Mouse (Mus musculus): ENCODE data around the gene B4galnt3. TPM values are rescaled to one million over a fixed set of nuclear protein-coding genes. Genes with fewer than 3 reads are reported as not detected.

Gene B4galnt3
- polyA plus RNA-seq, 1 experiment from 2014 or later: not detected

DNA sequence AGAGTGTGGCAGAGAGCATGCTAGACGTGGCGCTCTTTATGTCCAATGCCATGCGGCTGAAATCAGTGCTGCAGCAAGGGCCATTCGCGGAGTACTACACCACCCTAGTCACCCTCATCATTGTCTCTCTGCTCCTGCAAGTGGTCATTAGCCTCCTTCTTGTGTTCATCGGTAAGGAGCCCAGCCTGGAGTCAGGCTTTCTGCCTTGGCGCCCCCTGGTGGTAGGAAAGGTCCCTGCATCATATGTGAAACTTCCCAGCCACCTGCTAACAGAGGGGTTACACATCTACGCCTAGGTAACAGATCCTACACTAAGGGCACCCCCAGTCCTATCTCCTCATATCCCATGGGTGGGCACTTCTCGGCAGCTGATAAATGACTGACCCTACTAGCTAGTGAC, 96.4 kb downstream of the B4galnt3 start:
- ATAC-seq (ENCODE audit: low FRiP score) (no peak; the same call in 1 of the 2 replicates), DNase-seq (ENCODE audit: low spot score) (peak; percentile 87)
- Histone ChIP-seq H3K36me3 (ENCODE audit: control insufficient read depth, insufficient read depth, low read length) (no peaks in the 10 kb centered on the region), H3K27me3 (ENCODE audit: control insufficient read depth, insufficient read depth, low read length) (no peaks in the 10 kb centered on the region), H3K4me2 (replicated peaks; ENCODE audit: low read depth, low read length) (no peak overlapping the region), H3K4me1 (replicated peaks; ENCODE audit: control insufficient read depth, insufficient read depth, low read length) (peaks cover 2% of the 10 kb centered on the region; the same call in 1 of the 2 replicates), H3K4me3 (ENCODE audit: low read depth, low read length) (no peak overlapping the region), H3K9ac (ENCODE audit: low read depth, low read length) (no peak overlapping the region), H3K27ac (ENCODE audit: low read depth, low read length) (no peak overlapping the region), H3K9me3 (ENCODE audit: control insufficient read depth, low read length) (no peaks in the 10 kb centered on the region)
- 38% methylated on average over 9 of the region's 9 CpGs for WGBS

DNA sequence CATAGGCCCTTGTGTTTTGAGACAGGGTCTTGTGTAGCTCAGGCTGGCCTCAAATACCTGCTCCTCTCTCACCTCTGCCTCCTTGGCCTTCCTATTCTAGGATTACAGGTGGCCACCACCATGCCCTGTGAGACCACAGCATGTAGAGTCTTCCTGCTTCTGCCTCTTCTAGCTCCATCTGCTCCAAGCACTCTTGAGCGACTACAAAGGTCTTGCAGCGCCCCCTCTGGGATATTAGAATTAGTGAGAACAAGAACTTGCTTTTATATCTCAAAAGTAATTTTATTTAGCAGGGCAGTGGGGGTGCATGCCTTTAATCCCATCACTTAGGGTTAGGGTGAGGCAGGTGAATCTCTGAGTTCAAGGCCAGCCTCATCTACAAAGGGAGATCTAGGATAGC, 97.5 kb downstream of the B4galnt3 start:
- H3K4me1 ChIP-seq (replicated peaks; ENCODE audit: control insufficient read depth, insufficient read depth, low read length): peaks cover 4% of the 10 kb centered on the region; the same call in 1 of the 2 replicates
- ATAC-seq (ENCODE audit: low FRiP score) (no peak), DNase-seq (ENCODE audit: low spot score) (no peak)
- H3K27me3 ChIP-seq (ENCODE audit: control insufficient read depth, insufficient read depth, low read length): no peaks in the 10 kb centered on the region
- no peaks in the 10 kb centered on the region for H3K36me3 ChIP-seq (ENCODE audit: control insufficient read depth, insufficient read depth, low read length)
- H3K4me2 ChIP-seq (replicated peaks; ENCODE audit: low read depth, low read length): no peak overlapping the region
- no peak overlapping the region for H3K9ac ChIP-seq (ENCODE audit: low read depth, low read length)
- H3K27ac ChIP-seq (ENCODE audit: low read depth, low read length): no peak overlapping the region
- H3K9me3 ChIP-seq (ENCODE audit: control insufficient read depth, low read length): no peaks in the 10 kb centered on the region
- WGBS: 32% methylated on average over 2 of the region's 2 CpGs
- no peak overlapping the region for H3K4me3 ChIP-seq (ENCODE audit: low read depth, low read length)

DNA sequence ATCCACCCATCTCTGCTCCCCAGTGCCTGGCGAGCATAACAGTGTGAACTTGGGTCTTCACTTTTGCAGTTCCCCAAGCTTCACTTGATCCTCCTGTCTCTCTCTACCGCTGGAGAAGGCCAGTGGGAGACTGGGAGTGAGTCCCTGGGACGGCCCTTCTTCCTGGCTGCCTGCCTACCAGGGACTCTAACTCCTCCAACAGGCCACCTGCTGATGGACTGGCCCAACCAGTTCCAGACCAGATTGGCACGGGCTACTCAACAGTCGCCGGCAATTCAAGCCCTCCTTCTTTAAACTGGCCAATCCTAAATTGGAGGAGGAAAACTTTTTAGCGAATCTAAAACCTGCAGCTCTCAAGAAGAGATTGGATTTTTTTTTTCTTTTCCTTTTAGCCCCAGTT, 99.4 kb downstream of the B4galnt3 start:
- DNase-seq (ENCODE audit: low spot score) (no peak), ATAC-seq (ENCODE audit: low FRiP score) (no peak)
- no peak overlapping the region for H3K4me2 ChIP-seq (replicated peaks; ENCODE audit: low read depth, low read length)
- H3K27me3 ChIP-seq (ENCODE audit: control insufficient read depth, insufficient read depth, low read length): no peaks in the 10 kb centered on the region
- no peak overlapping the region for H3K27ac ChIP-seq (ENCODE audit: low read depth, low read length)
- 24% methylated on average over 7 of the region's 7 CpGs for WGBS
- H3K9ac ChIP-seq (ENCODE audit: low read depth, low read length): no peak overlapping the region
- H3K9me3 ChIP-seq (ENCODE audit: control insufficient read depth, low read length): no peaks in the 10 kb centered on the region
- H3K4me3 ChIP-seq (ENCODE audit: low read depth, low read length): no peak overlapping the region
- peaks cover 3% of the 10 kb centered on the region; the same call in 1 of the 2 replicates for H3K4me1 ChIP-seq (replicated peaks; ENCODE audit: control insufficient read depth, insufficient read depth, low read length)
- H3K36me3 ChIP-seq (ENCODE audit: control insufficient read depth, insufficient read depth, low read length): no peaks in the 10 kb centered on the region

DNA sequence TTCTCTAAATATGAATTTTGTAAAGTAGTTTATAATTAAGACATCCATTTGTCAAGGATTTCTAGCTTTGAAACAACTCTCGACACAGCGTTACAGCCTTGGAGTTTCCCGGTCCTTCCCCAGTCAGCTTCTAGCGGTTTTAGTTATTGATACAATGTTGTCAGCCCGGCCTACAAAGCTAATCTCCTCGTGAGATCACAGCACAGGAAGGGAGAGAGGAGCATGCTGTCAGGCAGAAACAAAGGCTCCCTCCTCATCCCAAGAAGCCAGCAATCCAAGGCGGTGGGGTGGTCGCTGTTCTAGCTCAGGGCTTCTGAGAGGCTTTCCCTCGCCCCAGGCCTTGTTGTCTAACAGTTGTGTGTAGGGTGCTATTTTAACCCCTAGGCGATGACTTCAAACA, 100.1 kb downstream of the B4galnt3 start:
- H3K27me3 ChIP-seq (ENCODE audit: control insufficient read depth, insufficient read depth, low read length): no peaks in the 10 kb centered on the region
- 46% methylated on average over 10 of the region's 10 CpGs for WGBS
- H3K4me1 ChIP-seq (replicated peaks; ENCODE audit: control insufficient read depth, insufficient read depth, low read length): 0 out of 2 replicates have a peak, but pooled peaks cover 2% of the 10 kb centered on the region
- DNase-seq (ENCODE audit: low spot score): no peak
- H3K36me3 ChIP-seq (ENCODE audit: control insufficient read depth, insufficient read depth, low read length): no peaks in the 10 kb centered on the region
- no peak overlapping the region for H3K4me2 ChIP-seq (replicated peaks; ENCODE audit: low read depth, low read length)
- no peak overlapping the region for H3K9ac ChIP-seq (ENCODE audit: low read depth, low read length)
- H3K27ac ChIP-seq (ENCODE audit: low read depth, low read length): no peak overlapping the region
- H3K4me3 ChIP-seq (ENCODE audit: low read depth, low read length): no peak overlapping the region
- H3K9me3 ChIP-seq (ENCODE audit: control insufficient read depth, low read length): no peaks in the 10 kb centered on the region
- no peak for ATAC-seq (ENCODE audit: low FRiP score)

DNA sequence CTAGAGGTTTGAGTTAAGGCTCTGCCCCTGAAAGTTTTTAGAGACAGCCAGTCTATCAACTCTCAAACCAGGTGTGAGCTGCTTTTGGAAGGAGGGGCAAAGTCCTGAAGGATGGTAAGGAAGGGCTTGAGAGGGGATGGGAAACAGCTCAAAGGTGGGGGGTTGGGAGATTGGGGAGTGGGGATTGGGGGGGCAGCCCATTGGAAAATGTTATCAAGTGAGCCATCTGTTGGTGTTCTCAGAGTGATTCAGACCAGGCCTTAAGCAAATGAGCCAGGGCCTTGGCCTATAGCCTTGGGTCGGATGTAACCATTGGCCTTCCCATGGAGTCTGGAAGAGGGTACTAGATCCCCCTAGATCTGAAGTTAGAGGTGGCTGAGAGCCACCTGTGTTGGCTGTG, 100.6 kb downstream of the B4galnt3 start:
- Histone ChIP-seq H3K4me2 (replicated peaks; ENCODE audit: low read depth, low read length) (no peak overlapping the region), H3K36me3 (ENCODE audit: control insufficient read depth, insufficient read depth, low read length) (no peaks in the 10 kb centered on the region), H3K9ac (ENCODE audit: low read depth, low read length) (no peak overlapping the region), H3K4me1 (replicated peaks; ENCODE audit: control insufficient read depth, insufficient read depth, low read length) (0 out of 2 replicates have a peak, but pooled peaks cover 2% of the 10 kb centered on the region), H3K27me3 (ENCODE audit: control insufficient read depth, insufficient read depth, low read length) (no peaks in the 10 kb centered on the region), H3K4me3 (ENCODE audit: low read depth, low read length) (no peak overlapping the region), H3K9me3 (ENCODE audit: control insufficient read depth, low read length) (no peaks in the 10 kb centered on the region), H3K27ac (ENCODE audit: low read depth, low read length) (no peak overlapping the region)
- ATAC-seq (ENCODE audit: low FRiP score): no peak
- no peak for DNase-seq (ENCODE audit: low spot score)
- WGBS: 44% methylated on average over 1 of the region's 1 CpGs

DNA sequence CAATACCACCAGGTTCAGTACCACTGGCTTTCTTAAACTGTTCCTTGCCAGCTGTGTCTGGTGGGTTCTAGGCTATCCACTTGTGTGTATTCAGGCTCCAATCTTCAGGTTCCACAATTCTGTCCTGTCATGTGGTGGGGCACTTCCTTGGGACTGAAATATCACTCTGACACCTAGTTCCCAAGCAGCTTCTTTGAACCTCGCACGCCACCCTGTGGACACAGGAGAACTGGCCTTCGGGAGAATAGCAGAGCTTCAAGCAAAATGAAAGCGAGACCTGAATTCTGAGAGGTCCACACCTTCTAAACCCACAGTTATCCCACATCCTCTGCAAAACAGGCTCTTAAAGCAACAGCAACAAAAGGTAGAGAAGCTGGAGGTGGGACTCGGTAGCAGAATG, 101.2 kb downstream of the B4galnt3 start:
- H3K9ac ChIP-seq (ENCODE audit: low read depth, low read length): no peak overlapping the region
- no peaks in the 10 kb centered on the region for H3K9me3 ChIP-seq (ENCODE audit: control insufficient read depth, low read length)
- ATAC-seq (ENCODE audit: low FRiP score) (no peak), DNase-seq (ENCODE audit: low spot score) (peak; percentile 79)
- no peak overlapping the region for H3K4me3 ChIP-seq (ENCODE audit: low read depth, low read length)
- WGBS: 30% methylated on average over 5 of the region's 5 CpGs
- 0 out of 2 replicates have a peak, but pooled peaks cover 5% of the 10 kb centered on the region for H3K4me1 ChIP-seq (replicated peaks; ENCODE audit: control insufficient read depth, insufficient read depth, low read length)
- no peak overlapping the region for H3K27ac ChIP-seq (ENCODE audit: low read depth, low read length)
- no peak overlapping the region for H3K4me2 ChIP-seq (replicated peaks; ENCODE audit: low read depth, low read length)
- no peaks in the 10 kb centered on the region for H3K36me3 ChIP-seq (ENCODE audit: control insufficient read depth, insufficient read depth, low read length)
- no peaks in the 10 kb centered on the region for H3K27me3 ChIP-seq (ENCODE audit: control insufficient read depth, insufficient read depth, low read length)

DNA sequence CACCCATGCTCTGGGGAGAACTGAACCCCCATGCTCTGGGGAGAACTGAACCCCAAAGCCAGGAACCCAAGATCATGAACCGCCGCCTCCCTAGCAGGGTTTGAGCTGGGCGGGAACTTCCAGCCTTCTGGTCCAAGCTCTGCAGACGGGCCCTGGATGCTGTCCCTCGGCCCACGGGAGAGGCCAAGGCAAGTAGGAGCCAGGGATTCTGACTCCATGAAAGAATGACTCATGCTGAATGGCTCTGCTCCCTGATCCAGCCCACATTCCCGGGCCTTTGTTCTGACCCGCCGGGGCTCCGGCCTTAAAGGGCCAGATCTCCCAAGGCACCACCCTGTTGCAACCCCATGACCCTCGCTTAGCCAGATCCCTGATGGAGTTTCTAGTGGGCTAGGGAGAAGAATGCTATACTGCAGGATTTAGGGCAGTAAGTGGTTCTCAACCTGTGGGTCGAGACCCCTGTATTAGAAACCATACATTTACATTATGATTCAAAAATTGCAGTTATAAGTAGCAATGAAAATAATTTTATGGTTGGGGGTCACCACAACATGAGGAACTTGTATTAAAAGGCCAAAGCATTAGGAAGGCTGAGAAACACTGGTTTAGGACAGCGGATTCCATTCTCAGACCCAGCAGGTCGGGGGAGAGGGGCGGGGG, 102.0 kb downstream of the B4galnt3 start:
- H3K4me3 ChIP-seq (ENCODE audit: low read depth, low read length): no peak overlapping the region
- no peak overlapping the region for H3K4me2 ChIP-seq (replicated peaks; ENCODE audit: low read depth, low read length)
- peak; percentile 51 for DNase-seq (ENCODE audit: low spot score)
- 0 out of 2 replicates have a peak, but pooled peaks cover 5% of the 10 kb centered on the region for H3K4me1 ChIP-seq (replicated peaks; ENCODE audit: control insufficient read depth, insufficient read depth, low read length)
- 0 out of 2 replicates have a peak overlapping the region, but pooled peaks have one; percentile 0 for H3K9ac ChIP-seq (ENCODE audit: low read depth, low read length)
- ATAC-seq (ENCODE audit: low FRiP score): no peak
- 13% methylated on average over 13 of the region's 15 CpGs for WGBS
- H3K9me3 ChIP-seq (ENCODE audit: control insufficient read depth, low read length): no peaks in the 10 kb centered on the region
- H3K27me3 ChIP-seq (ENCODE audit: control insufficient read depth, insufficient read depth, low read length): no peaks in the 10 kb centered on the region
- H3K36me3 ChIP-seq (ENCODE audit: control insufficient read depth, insufficient read depth, low read length): no peaks in the 10 kb centered on the region
- no peak overlapping the region for H3K27ac ChIP-seq (ENCODE audit: low read depth, low read length)

DNA sequence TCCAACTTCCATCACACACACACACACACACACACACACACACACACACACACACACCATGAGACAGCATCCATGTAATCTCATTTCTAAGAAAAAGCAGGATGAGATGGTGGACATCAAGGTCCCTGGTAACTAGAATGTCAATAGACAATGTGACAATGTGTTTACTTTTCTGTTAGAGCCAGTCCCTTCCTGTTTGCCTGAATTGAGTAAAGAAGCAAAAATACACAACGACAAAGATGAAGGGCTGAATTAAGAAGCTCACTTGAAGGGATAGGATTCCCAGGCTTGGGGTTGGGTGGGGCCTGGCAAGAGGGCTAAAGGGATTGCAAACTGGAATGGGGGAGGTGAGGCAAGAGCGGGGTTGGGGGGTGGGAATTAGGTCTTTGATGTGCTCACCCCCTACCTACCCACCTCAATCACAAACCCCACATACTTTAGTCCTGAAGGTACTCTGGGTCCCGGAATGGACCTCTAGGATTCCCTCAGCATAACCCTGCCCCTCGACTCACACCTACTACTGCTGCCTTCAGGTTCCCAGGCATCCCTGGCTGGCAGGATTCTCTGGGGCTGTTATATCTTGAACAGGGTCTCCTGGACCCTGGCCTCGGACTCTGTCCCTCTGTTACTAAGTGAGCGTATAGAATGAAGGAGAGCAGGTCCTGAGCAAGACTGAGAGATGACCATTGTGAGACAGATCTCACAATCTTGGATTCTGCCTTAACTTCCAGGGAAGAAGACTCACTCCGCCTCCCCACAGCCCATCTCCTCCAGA, 102.8 kb downstream of the B4galnt3 start:
- Histone ChIP-seq H3K36me3 (ENCODE audit: control insufficient read depth, insufficient read depth, low read length) (no peaks in the 10 kb centered on the region), H3K27ac (ENCODE audit: low read depth, low read length) (no peak overlapping the region), H3K27me3 (ENCODE audit: control insufficient read depth, insufficient read depth, low read length) (no peaks in the 10 kb centered on the region), H3K9me3 (ENCODE audit: control insufficient read depth, low read length) (no peaks in the 10 kb centered on the region), H3K9ac (ENCODE audit: low read depth, low read length) (no peak overlapping the region), H3K4me1 (replicated peaks; ENCODE audit: control insufficient read depth, insufficient read depth, low read length) (0 out of 2 replicates have a peak, but pooled peaks cover 5% of the 10 kb centered on the region), H3K4me3 (ENCODE audit: low read depth, low read length) (no peak overlapping the region), H3K4me2 (replicated peaks; ENCODE audit: low read depth, low read length) (no peak overlapping the region)
- ATAC-seq (ENCODE audit: low FRiP score) (no peak), DNase-seq (ENCODE audit: low spot score) (no peak)
- WGBS: 62% methylated on average over 7 of the region's 7 CpGs
